Comparison of ENCODE assay signal across 12 mouse cellular contexts in genomic region chr4:134869815-134870375, GRCm38 (mm10). TPM values are rescaled to one million over a fixed set of nuclear protein-coding genes. Genes with fewer than 3 reads are reported as not detected.
A peak's percentile ranks its signal among the peaks of the same experiment; 100 is the strongest.
DNase-seq lines count a peak whose midpoint lies in the region; ATAC-seq lines count a peak whose summit lies in the region.
"Had no signal": no experiment of that assay in that cellular context is flagged by ENCODE, and none has a peak within 500 bp of the region (broad histone marks: within the 10 kb centered on the region; RNA-seq: fewer than 3 reads in every experiment).

No protein-coding gene starts in this region.

- no peak for DNase-seq in kidney, postnatal 10 days
- DNase-seq in frontal cortex, postnatal 10 days (ENCODE audit: low spot score in 2 of 2): no peak
- DNase-seq: embryo, embryonic 11 days; gastrocnemius, postnatal 14 days; kidney, postnatal 36 days; right cerebral cortex, postnatal 4 days had no signal

- H3K9ac ChIP-seq in kidney, embryonic 16.5 days (replicated peaks; ENCODE audit: low read length): 0 out of 2 replicates have a peak overlapping the region, but pooled peaks have one; percentile 51
- H3K9ac ChIP-seq in liver, embryonic 16.5 days (ENCODE audit: low read depth, low read length): peak overlapping the region; percentile 78

- H3K4me2 ChIP-seq in kidney, embryonic 16.5 days (replicated peaks; ENCODE audit: low read depth, low read length): peak overlapping the region; percentile 46
- peak overlapping the region; percentile 62 for H3K4me2 ChIP-seq in liver, embryonic 16.5 days (ENCODE audit: low read depth, low read length)
- H3K4me2 ChIP-seq: neural tube, embryonic 12.5 days had no signal

- H3K27me3 ChIP-seq in kidney, embryonic 16.5 days (ENCODE audit: insufficient read depth, low read length): peaks cover 16% of the 10 kb centered on the region
- no peaks in the 10 kb centered on the region for H3K27me3 ChIP-seq in liver, embryonic 16.5 days (ENCODE audit: control insufficient read depth, insufficient read depth, low read depth, low read length)

- H3K4me3 ChIP-seq in kidney, embryonic 16.5 days (ENCODE audit: low read length): peak overlapping the region; percentile 15; the same call in 1 of the 2 replicates
- peak overlapping the region; percentile 77 for H3K4me3 ChIP-seq in liver, embryonic 16.5 days (ENCODE audit: low read depth, low read length)
- H3K4me3 ChIP-seq: neural tube, embryonic 12.5 days had no signal

- WGBS in kidney, embryonic 16.5 days: 57% methylated on average over 7 of the region's 7 CpGs
- WGBS in liver, embryonic 16.5 days (ENCODE audit: insufficient replicate concordance): 35% methylated on average over 7 of the region's 7 CpGs

- peaks cover 16% of the 10 kb centered on the region for H3K4me1 ChIP-seq in kidney, embryonic 16.5 days (ENCODE audit: insufficient read depth, low read length)
- H3K4me1 ChIP-seq in liver, embryonic 16.5 days (ENCODE audit: control insufficient read depth, low read depth, low read length): peaks cover 31% of the 10 kb centered on the region
- H3K4me1 ChIP-seq: neural tube, embryonic 12.5 days had no signal

- ATAC-seq in kidney, embryonic 16.5 days (ENCODE audit: low FRiP score, low TSS enrichment): no peak
- 0 out of 2 replicates have a peak, but pooled peaks have one; percentile 7 for ATAC-seq in common myeloid progenitor, adult 5-6 weeks (replicated peaks; ENCODE audit: low read depth, poor library complexity, severe bottlenecking)
- ATAC-seq in hematopoietic stem cell, adult 5-6 weeks (replicated peaks in 1 of 2; ENCODE audit: insufficient read depth in 1 of 2, low FRiP score in 2 of 2, low TSS enrichment in 1 of 2, low read depth in 1 of 2, poor library complexity in 2 of 2, severe bottlenecking in 2 of 2): 0 out of 4 replicates have a peak, but pooled peaks have one; percentile 3 to 7
- ATAC-seq in liver, embryonic 16.5 days (ENCODE audit: low read depth): peak; percentile 39
- no peak for ATAC-seq in megakaryocyte, adult 5-6 weeks (ENCODE audit: poor library complexity, severe bottlenecking)

- H3K27ac ChIP-seq in kidney, embryonic 16.5 days (ENCODE audit: low read length): no peak overlapping the region
- H3K27ac ChIP-seq in liver, embryonic 16.5 days (ENCODE audit: low read length): peak overlapping the region; percentile 99
- H3K27ac ChIP-seq: neural tube, embryonic 12.5 days had no signal

- no peaks in the 10 kb centered on the region for H3K9me3 ChIP-seq in kidney, embryonic 16.5 days (ENCODE audit: low read length)
- H3K9me3 ChIP-seq in liver, embryonic 16.5 days (replicated peaks; ENCODE audit: control insufficient read depth, low read length): no peaks in the 10 kb centered on the region
- H3K9me3 ChIP-seq: neural tube, embryonic 12.5 days had no signal

- no peaks in the 10 kb centered on the region for H3K36me3 ChIP-seq in kidney, embryonic 16.5 days (ENCODE audit: insufficient read depth, low read length)
- H3K36me3 ChIP-seq in liver, embryonic 16.5 days (ENCODE audit: control insufficient read depth, insufficient read depth): peaks cover 31% of the 10 kb centered on the region
- H3K36me3 ChIP-seq: neural tube, embryonic 12.5 days had no signal

RNA-seq across cellular contexts. Expression of gene Rhd, which starts 5.6 kb away (rescaled TPM):
- polyA plus RNA-seq in kidney, embryonic 16.5 days (2015; fragmentation: Nextera tagmentation; extraction: Ambion mirVana): 2.7 and 3.0 TPM in 2 replicates
- total RNA-seq in common myeloid progenitor, adult 5-6 weeks (2017): 52.9 and 59.6 TPM in 2 replicates
- 5.5 and 34.6 TPM in 2 replicates for total RNA-seq in hematopoietic stem cell, adult 5-6 weeks (2017)
- 522 and 550 TPM in 2 replicates for polyA plus RNA-seq in liver, embryonic 16.5 days (2015; fragmentation: Nextera tagmentation; extraction: Ambion mirVana)
- 2.9 and 6.6 TPM in 2 replicates for total RNA-seq in megakaryocyte, adult 5-6 weeks (2015)
- 4.0 and 14.8 TPM in 2 replicates for total RNA-seq in megakaryocyte, adult 5-6 weeks (2017)

RNA-seq across cellular contexts. Expression of gene Maco1, which starts 16.8 kb away (rescaled TPM):
- 33.1 and 38.4 TPM in 2 replicates for polyA plus RNA-seq in kidney, embryonic 16.5 days (2015; fragmentation: Nextera tagmentation; extraction: Ambion mirVana)
- 55.1 and 63.9 TPM in 2 replicates for total RNA-seq in common myeloid progenitor, adult 5-6 weeks (2017)
- 71.4 and 79.2 TPM in 2 replicates for total RNA-seq in hematopoietic stem cell, adult 5-6 weeks (2017)
- polyA plus RNA-seq in liver, embryonic 16.5 days (2015; fragmentation: Nextera tagmentation; extraction: Ambion mirVana): 16.0 and 16.8 TPM in 2 replicates
- 14.1 and 17.4 TPM in 2 replicates for total RNA-seq in megakaryocyte, adult 5-6 weeks (2015)
- total RNA-seq in megakaryocyte, adult 5-6 weeks (2017): 20.9 and 30.4 TPM in 2 replicates

RNA-seq across cellular contexts. Expression of gene Tmem50a, which starts 44.9 kb away (rescaled TPM):
- 177 and 178 TPM in 2 replicates for polyA plus RNA-seq in kidney, embryonic 16.5 days (2015; fragmentation: Nextera tagmentation; extraction: Ambion mirVana)
- 168 and 202 TPM in 2 replicates for total RNA-seq in common myeloid progenitor, adult 5-6 weeks (2017)
- 226 and 246 TPM in 2 replicates for total RNA-seq in hematopoietic stem cell, adult 5-6 weeks (2017)
- polyA plus RNA-seq in liver, embryonic 16.5 days (2015; fragmentation: Nextera tagmentation; extraction: Ambion mirVana): 79.1 and 82.5 TPM in 2 replicates
- 292 and 323 TPM in 2 replicates for total RNA-seq in megakaryocyte, adult 5-6 weeks (2015)
- 338 and 378 TPM in 2 replicates for total RNA-seq in megakaryocyte, adult 5-6 weeks (2017)

RNA-seq across cellular contexts. Expression of gene Rsrp1, which starts 53.5 kb away (rescaled TPM):
- 449 and 450 TPM in 2 replicates for polyA plus RNA-seq in kidney, embryonic 16.5 days (2015; fragmentation: Nextera tagmentation; extraction: Ambion mirVana)
- total RNA-seq in common myeloid progenitor, adult 5-6 weeks (2017): 172 and 177 TPM in 2 replicates
- total RNA-seq in hematopoietic stem cell, adult 5-6 weeks (2017): 121 and 246 TPM in 2 replicates
- 315 and 330 TPM in 2 replicates for polyA plus RNA-seq in liver, embryonic 16.5 days (2015; fragmentation: Nextera tagmentation; extraction: Ambion mirVana)
- 680 and 693 TPM in 2 replicates for total RNA-seq in megakaryocyte, adult 5-6 weeks (2015)
- total RNA-seq in megakaryocyte, adult 5-6 weeks (2017): 257 and 330 TPM in 2 replicates

Comparison
In these comparisons a context has a peak if more than half of its experiments do, and no peak if none do; other contexts are left out.
1. ATAC-seq: peak in common myeloid progenitor, adult 5-6 weeks (single experiment), hematopoietic stem cell, adult 5-6 weeks (2 of 2) and liver, embryonic 16.5 days (single experiment); none in kidney, embryonic 16.5 days (single experiment) and megakaryocyte, adult 5-6 weeks (single experiment).